Mouse (Mus musculus) CH12.LX (cell line): ENCODE measurements at regions not wholly inside any gene's neighbourhood (a gene's known extent, or its start where the extent isn't known, plus 50 kb on each side); places are given as distances from the start of the nearest gene placed in this dataset.
A peak's percentile ranks its signal among the peaks of the same experiment; 100 is the strongest.

ENCODE experiments used
- DNase-seq: peaks from one replicate; pipeline ENCODE4 v3.0.0-alpha.2; 2013; ENCODE audit errors: extremely low read depth
- H3K27ac ChIP-seq: 2 replicates; pipeline ENCODE4 v1.5.1; 2012; ENCODE audit warnings: low read depth, mild to moderate bottlenecking, control low read depth, moderate library complexity; ENCODE audit not compliant: insufficient read depth
- H3K27me3 ChIP-seq: replicated peaks from 2 replicates; pipeline ENCODE3; 2012; ENCODE audit warnings: inconsistent platforms
- H3K36me3 ChIP-seq, 2 experiments: replicated peaks in 1 of 2; 2 replicates each; pipeline versions ENCODE3 to v1.6.1; 2012; ENCODE audit warnings: inconsistent platforms in 1 of 2, low read length in 1 of 2, mild to moderate bottlenecking in 1 of 2, mixed read lengths in 1 of 2, moderate library complexity in 1 of 2; ENCODE audit not compliant: control insufficient read depth in 1 of 2, insufficient read depth in 1 of 2
- H3K4me1 ChIP-seq, 2 experiments: 2 replicates each; pipeline ENCODE4 v1.6.1; 2012; ENCODE audit warnings: inconsistent platforms in 1 of 2, moderate library complexity in 1 of 2; ENCODE audit not compliant: insufficient read depth in 2 of 2, control insufficient read depth in 1 of 2
- H3K4me2 ChIP-seq: 2 replicates; pipeline ENCODE4 v1.6.1; 2012; ENCODE audit warnings: low read depth, mild to moderate bottlenecking, control low read depth; ENCODE audit not compliant: poor library complexity, insufficient read depth, severe bottlenecking
- H3K4me3 ChIP-seq, 3 experiments: fragments of 150-350 bp in 1 of 3; sonication (generic) in 1 of 3; replicated peaks in 1 of 3; 2 replicates each; pipeline versions ENCODE3 to v1.5.1; 2011 to 2012; ENCODE audit warnings: low read depth in 2 of 3, low read length in 2 of 3, mild to moderate bottlenecking in 2 of 3, moderate library complexity in 2 of 3, control low read depth in 1 of 3, improper control_type of control experiment in 1 of 3, inconsistent platforms in 1 of 3, mixed read lengths in 1 of 3; ENCODE audit not compliant: poor library complexity in 1 of 3
- H3K79me2 ChIP-seq: replicated peaks from 2 replicates; pipeline ENCODE4 v1.6.1; 2012; ENCODE audit warnings: mild to moderate bottlenecking, moderate library complexity; ENCODE audit not compliant: control insufficient read depth, poor library complexity, insufficient read depth, severe bottlenecking; ENCODE audit errors: extremely low read depth
- H3K9ac ChIP-seq: 2 replicates; pipeline ENCODE4 v1.6.1; 2012; ENCODE audit warnings: low read depth, mild to moderate bottlenecking, control low read depth, moderate library complexity; ENCODE audit not compliant: insufficient read depth
- H3K9me3 ChIP-seq: replicated peaks from 2 replicates; pipeline ENCODE3; 2012; ENCODE audit warnings: low read length, inconsistent platforms, mixed read lengths
- CHD1 ChIP-seq: IDR thresholded peaks from 2 replicates; pipeline ENCODE4 v1.6.1; 2012; ENCODE audit warnings: low read depth, low read length, improper control_type of control experiment, inconsistent platforms
- CTCF ChIP-seq, 2 experiments: IDR thresholded peaks in 1 of 2; conservative IDR thresholded peaks in 1 of 2; 2 replicates each; pipeline ENCODE4 v1.5.1; 2011 to 2012; ENCODE audit warnings: low read depth in 2 of 2, low read length in 2 of 2, improper control_type of control experiment in 1 of 2, inconsistent platforms in 1 of 2, mild to moderate bottlenecking in 1 of 2, moderate library complexity in 1 of 2
- E2F4 ChIP-seq: IDR thresholded peaks from 2 replicates; pipeline ENCODE4 v1.6.1; 2011; ENCODE audit warnings: low read depth, low read length, improper control_type of control experiment; ENCODE audit not compliant: insufficient replicate concordance
- GABPA ChIP-seq: IDR thresholded peaks from 2 replicates; pipeline ENCODE4 v1.6.1; 2012; ENCODE audit warnings: low read depth, low read length, improper control_type of control experiment, inconsistent platforms; ENCODE audit not compliant: insufficient replicate concordance
- MAFK ChIP-seq: IDR thresholded peaks from 2 replicates; pipeline ENCODE4 v1.6.1; 2011; ENCODE audit warnings: low read length, improper control_type of control experiment; ENCODE audit not compliant: insufficient replicate concordance
- MAX ChIP-seq: IDR thresholded peaks from 2 replicates; pipeline ENCODE4 v1.6.1; 2011; ENCODE audit warnings: low read length, improper control_type of control experiment
- MAZ ChIP-seq: IDR thresholded peaks from 2 replicates; pipeline ENCODE4 v1.6.1; 2012; ENCODE audit warnings: low read depth, mild to moderate bottlenecking, inconsistent platforms, low read length, improper control_type of control experiment, moderate library complexity
- MEF2A ChIP-seq: IDR thresholded peaks from 2 replicates; pipeline ENCODE4 v1.6.1; 2014; ENCODE audit warnings: low read depth, mild to moderate bottlenecking, inconsistent platforms, low read length, improper control_type of control experiment, borderline replicate concordance
- NRF1 ChIP-seq: IDR thresholded peaks from 2 replicates; pipeline ENCODE4 v1.6.1; 2014; ENCODE audit warnings: low read depth, mild to moderate bottlenecking, inconsistent platforms, low read length, improper control_type of control experiment, moderate library complexity
- POLR2A ChIP-seq: IDR thresholded peaks from 2 replicates; pipeline ENCODE4 v1.6.1; 2011; ENCODE audit warnings: low read depth, mild to moderate bottlenecking, improper control_type of control experiment, low read length
- SIN3A ChIP-seq: IDR thresholded peaks from 2 replicates; pipeline ENCODE4 v1.6.1; 2012; ENCODE audit warnings: low read length, improper control_type of control experiment, inconsistent platforms
- ZC3H11A ChIP-seq: IDR thresholded peaks from 2 replicates; pipeline ENCODE4 v1.6.1; 2012; ENCODE audit warnings: low read depth, mild to moderate bottlenecking, inconsistent platforms, low read length, improper control_type of control experiment
- ZMIZ1 ChIP-seq: IDR thresholded peaks from 2 replicates; pipeline ENCODE4 v1.6.1; 2012; ENCODE audit warnings: low read depth, mild to moderate bottlenecking, inconsistent platforms, low read length, improper control_type of control experiment
- ZNF384 ChIP-seq: IDR thresholded peaks from 2 replicates; pipeline ENCODE4 v1.6.1; 2012; ENCODE audit warnings: low read depth, low read length, improper control_type of control experiment, inconsistent platforms
- dilution Hi-C: fragments of 300-500 bp; cut with MboI; formaldehyde crosslinking; loops from 2 replicates; pipeline ENCODE4 v1.14.3; 2020; ENCODE audit warnings: low sequenced_read_pairs; ENCODE audit not compliant: extremely low pct_unique_long_range_greater_than_20kb, extremely low pct_ligation_motif_present
- in situ Hi-C: fragments of 300-500 bp; cut with MboI; formaldehyde crosslinking; loops from 3 replicates; pipeline ENCODE4 v1.14.3; 2019; ENCODE audit warnings: low sequenced_read_pairs, low pct_ligation_motif_present, low pct_unique_long_range_greater_than_20kb, mixed read lengths

DNA sequence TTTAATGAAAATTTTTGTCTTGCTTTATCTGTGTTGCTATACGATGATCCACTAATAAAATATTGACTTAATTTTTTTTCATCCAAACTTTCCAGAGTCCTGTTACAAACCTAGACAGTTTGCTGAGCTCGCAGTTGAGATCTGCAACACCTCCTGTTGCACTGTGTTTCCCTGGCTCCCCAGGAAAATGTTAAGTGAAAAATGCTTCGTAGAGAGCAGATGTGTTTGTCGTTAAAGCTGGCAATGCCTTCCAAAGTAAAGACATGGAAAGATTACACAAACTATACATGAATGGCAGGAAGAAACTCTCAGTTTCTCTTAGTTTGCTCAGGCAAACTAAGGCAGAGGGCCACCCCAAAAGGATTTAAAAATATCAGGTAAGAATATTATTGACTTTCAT is 389.9 kb downstream of the Klf5 start (continued):
- TF ChIP-seq CHD1 (no peak), MAX (no peak)

DNA sequence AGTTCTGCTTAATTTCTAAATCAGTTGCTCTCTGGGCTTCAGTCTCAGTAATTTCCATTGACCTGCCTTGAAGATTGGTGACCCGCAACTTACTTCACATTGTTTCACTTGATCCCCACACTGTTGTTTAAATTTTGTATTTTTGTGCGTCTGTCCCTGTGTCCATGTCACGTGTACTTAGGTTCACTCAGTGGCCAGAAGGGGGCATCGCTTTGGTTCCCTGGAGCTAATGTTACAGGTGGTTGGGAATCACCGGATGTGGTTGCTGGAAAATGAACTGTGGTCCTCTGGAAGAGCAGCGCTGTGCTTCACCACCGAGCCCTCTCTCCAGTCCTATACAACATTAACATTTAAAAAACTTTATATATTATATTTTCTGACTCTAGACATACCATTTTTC is 397.8 kb downstream of the Klf5 start:
- H3K27ac ChIP-seq, result no peak overlapping the region
- no peak overlapping the region for H3K4me2 ChIP-seq
- H3K27me3 ChIP-seq, result no peaks in the 10 kb centered on the region
- H3K9ac ChIP-seq, result no peak overlapping the region
- in situ Hi-C loops, result no loop called here
- no peaks in the 10 kb centered on the region for H3K36me3 ChIP-seq
- no peaks in the 10 kb centered on the region for H3K79me2 ChIP-seq
- no peaks in the 10 kb centered on the region for H3K9me3 ChIP-seq
- H3K4me1 ChIP-seq, result peaks cover 0 to 2% of the 10 kb centered on the region in 2 experiments; a peak in 1 of 4 replicates
- TF ChIP-seq E2F4 (no peak), SIN3A (no peak), MEF2A (no peak), ZMIZ1 (no peak), CTCF (conservative IDR thresholded peaks at IDR 0.05 in 1 of 2, IDR thresholded peaks at IDR 0.05 in 1 of 2; ENCODE audit: low read depth in 2 of 2, low read length in 2 of 2) (peak in 1 of 2 experiments; percentile 2; a peak in 1 of 4 replicates)
- DNase-seq, result no peak
- dilution Hi-C loops, result no loop called here
- H3K4me3 ChIP-seq, result no peak overlapping the region

DNA sequence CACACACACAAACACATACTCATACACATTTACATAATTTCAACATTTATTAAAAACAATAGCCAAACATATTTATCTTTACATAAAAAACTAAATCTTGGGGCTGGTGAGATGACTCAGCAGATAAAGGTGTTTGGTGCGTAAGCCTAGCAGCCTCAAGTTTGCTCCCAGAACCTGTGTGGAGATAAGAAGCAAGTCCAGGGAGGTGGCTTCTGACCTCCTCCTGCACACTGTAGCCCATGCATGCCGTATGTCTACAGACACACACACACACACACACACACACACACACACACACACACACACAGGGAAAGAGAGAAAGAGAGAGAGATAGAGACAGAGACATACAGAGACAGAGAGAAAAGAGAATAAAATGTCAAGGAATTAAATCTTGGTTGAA is 401.1 kb downstream of the Klf5 start:
- no peaks in the 10 kb centered on the region for H3K9me3 ChIP-seq
- no peak overlapping the region for H3K4me3 ChIP-seq
- no peak overlapping the region for H3K27ac ChIP-seq
- no peaks in the 10 kb centered on the region for H3K27me3 ChIP-seq
- peaks cover 0 to 2% of the 10 kb centered on the region in 2 experiments; a peak in 1 of 4 replicates for H3K4me1 ChIP-seq
- H3K79me2 ChIP-seq, result no peaks in the 10 kb centered on the region
- no peak overlapping the region for H3K9ac ChIP-seq
- dilution Hi-C loops (no loop called here), in situ Hi-C loops (no loop called here)
- TF ChIP-seq ZNF384 (no peak), ZC3H11A (no peak), NRF1 (no peak), MAZ (no peak), SIN3A (no peak), CHD1 (no peak), POLR2A (no peak), MAFK (no peak), GABPA (no peak)
- no peaks in the 10 kb centered on the region for H3K36me3 ChIP-seq
- no peak overlapping the region for H3K4me2 ChIP-seq
- no peak for DNase-seq
